Mouse (Mus musculus) kidney, embryonic 14.5 days (tissue): ENCODE results near the gene Cttn. TPM values are rescaled to one million over a fixed set of nuclear protein-coding genes. Genes with fewer than 3 reads are reported as not detected.

Experiments
- ATAC-seq: fragments of 200-750 bp; cut with Nextera tagmentation; 2 replicates; pipeline ENCODE4 v1.8.0; 2017; ENCODE audit warnings: moderate number of reproducible peaks, mild to moderate bottlenecking, moderate TSS enrichment, moderate library complexity; ENCODE audit not compliant: low FRiP score, low TSS enrichment
- H3K27ac ChIP-seq: fragments of 300-500 bp; sonication (generic); 2 replicates; pipeline ENCODE4 v1.5.1; 2014; ENCODE audit warnings: low read depth, mild to moderate bottlenecking, low read length, moderate library complexity, mixed read lengths
- H3K27me3 ChIP-seq: fragments of 300-500 bp; sonication (generic); 2 replicates; pipeline ENCODE4 v1.6.1; 2014; ENCODE audit warnings: mild to moderate bottlenecking, low read length; ENCODE audit not compliant: control insufficient read depth, insufficient read depth
- H3K36me3 ChIP-seq: fragments of 300-500 bp; sonication (generic); 2 replicates; pipeline ENCODE4 v1.6.1; 2014; ENCODE audit warnings: low read length, mixed read lengths; ENCODE audit not compliant: control insufficient read depth, insufficient read depth
- H3K4me1 ChIP-seq: fragments of 300-500 bp; sonication (generic); 2 replicates; pipeline ENCODE4 v1.6.1; 2014; ENCODE audit warnings: low read length, mixed read lengths; ENCODE audit not compliant: control insufficient read depth, insufficient read depth
- H3K4me2 ChIP-seq: fragments of 300-500 bp; sonication (generic); replicated peaks from 2 replicates; pipeline ENCODE4 v1.6.1; 2014; ENCODE audit warnings: low read depth, mild to moderate bottlenecking, low read length
- H3K4me3 ChIP-seq: fragments of 300-500 bp; sonication (generic); 2 replicates; pipeline ENCODE4 v1.5.1; 2014; ENCODE audit warnings: mild to moderate bottlenecking, low read length
- H3K9ac ChIP-seq: fragments of 300-500 bp; sonication (generic); 2 replicates; pipeline ENCODE4 v1.6.1; 2014; ENCODE audit warnings: low read depth, mild to moderate bottlenecking, low read length, moderate library complexity
- H3K9me3 ChIP-seq: fragments of 300-500 bp; sonication (generic); 2 replicates; pipeline ENCODE4 v1.6.1; 2016; ENCODE audit warnings: low read length; ENCODE audit not compliant: control insufficient read depth
- WGBS: fragments of 180-500 bp; shearing (Covaris S2); extraction: QIAGEN DNeasy Blood & Tissue Kit; methylation state at CpG from one replicate; pipeline ENCODE4 v1.1.7; 2014; 5-methylcytosine and 5-hydroxymethylcytosine counted together
- polyA plus RNA-seq: library from polyadenylated mRNA; unstranded; fragments of >200 nt; fragmentation: Nextera tagmentation; extraction: Ambion mirVana; gene quantifications from 2 replicates; pipeline ENCODE4 v1.2.1, GENCODE M21; 2014

Gene Cttn
- polyA plus RNA-seq, 1 experiment from 2014 or later, result 177 TPM

- Histone ChIP-seq H3K27me3 (no peaks in the 10 kb centered on the region), H3K4me1 (peaks cover 17% of the 10 kb centered on the region), H3K9ac (no peak overlapping the region), H3K27ac (no peak overlapping the region), H3K36me3 (no peaks in the 10 kb centered on the region), H3K9me3 (no peaks in the 10 kb centered on the region), H3K4me2 (no peak overlapping the region), H3K4me3 (no peak overlapping the region)
- 78% methylated on average over 4 of the region's 4 CpGs for WGBS
- ATAC-seq, result no peak
Observed at GRCm38 (mm10) chr7:144415795-144416194, 55.0 kb downstream of the Cttn start.

DNA sequence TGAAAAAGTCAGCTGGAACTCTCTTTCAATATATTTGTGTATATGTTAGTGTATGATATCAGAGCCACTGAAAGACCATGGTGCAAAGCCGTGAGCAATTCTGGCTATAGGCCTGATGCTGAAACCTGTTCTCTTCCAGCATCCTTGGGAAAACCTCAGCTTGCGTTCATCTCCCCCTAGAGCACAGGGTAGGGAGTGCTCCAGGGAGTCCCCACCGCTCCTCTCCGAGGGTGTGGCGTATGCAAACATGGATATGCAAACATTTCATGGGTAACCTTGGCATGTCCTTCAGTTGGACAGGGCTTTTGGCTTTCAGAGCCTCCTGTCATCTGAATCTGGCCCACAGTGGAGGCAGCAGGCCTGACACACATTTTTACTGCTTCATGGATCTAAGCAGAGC, 56.2 kb downstream of the Cttn start:
- Histone ChIP-seq H3K4me2 (no peak overlapping the region), H3K27me3 (no peaks in the 10 kb centered on the region), H3K4me3 (no peak overlapping the region), H3K4me1 (peaks cover 8% of the 10 kb centered on the region), H3K36me3 (no peaks in the 10 kb centered on the region), H3K27ac (no peak overlapping the region), H3K9ac (no peak overlapping the region), H3K9me3 (no peaks in the 10 kb centered on the region)
- no peak for ATAC-seq
- 79% methylated on average over 5 of the region's 5 CpGs for WGBS

DNA sequence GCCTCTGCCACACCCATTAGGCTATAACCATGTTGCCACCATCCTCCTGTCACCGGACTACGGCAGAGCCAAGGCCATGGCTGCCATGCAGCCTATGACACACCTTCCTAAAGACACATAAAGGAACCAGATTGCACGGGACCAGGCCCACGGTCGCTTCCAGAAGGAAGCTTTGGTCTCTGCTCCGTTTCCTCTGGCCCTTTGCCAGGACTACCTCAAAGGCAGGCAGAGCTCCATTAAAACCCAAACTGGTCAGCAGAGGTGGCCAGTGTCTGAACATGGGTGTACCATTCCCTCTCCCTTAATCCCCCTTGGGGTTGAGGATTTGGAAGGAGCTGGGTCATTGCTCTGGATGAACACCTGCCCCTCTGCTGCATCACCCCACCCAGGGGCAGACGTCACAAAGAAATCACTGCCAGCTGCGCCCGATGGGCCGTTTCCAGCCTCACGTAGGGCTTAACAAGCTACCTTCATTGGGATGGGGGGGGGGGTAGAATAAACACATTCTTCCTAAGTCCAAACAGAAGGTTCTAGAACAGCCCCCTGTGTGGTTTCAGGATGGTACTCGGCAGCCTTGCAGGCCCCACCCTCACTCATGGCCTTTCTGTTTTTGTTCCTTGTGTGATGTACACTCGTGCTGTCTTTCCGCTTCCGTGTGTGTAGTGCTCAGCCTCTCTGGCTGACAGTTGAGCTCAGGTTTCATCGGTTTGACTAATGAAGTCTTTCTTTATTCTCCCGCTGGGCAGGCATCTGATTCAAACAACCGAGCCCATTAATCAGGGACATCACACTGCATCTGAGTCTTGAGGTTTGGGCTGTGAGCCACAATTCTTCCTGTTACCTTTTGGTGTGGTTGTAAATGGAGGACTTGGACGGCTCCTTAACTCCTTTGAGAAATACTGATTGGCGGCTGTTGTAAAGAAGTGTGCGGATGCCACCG, 58.6 kb downstream of the Cttn start:
- H3K27me3 ChIP-seq, result no peaks in the 10 kb centered on the region
- no peaks in the 10 kb centered on the region for H3K9me3 ChIP-seq
- ATAC-seq, result peak; percentile 14; the same call in 1 of the 2 replicates
- H3K4me2 ChIP-seq, result no peak overlapping the region
- H3K27ac ChIP-seq, result no peak overlapping the region
- 34% methylated on average over 22 of the region's 22 CpGs for WGBS
- H3K36me3 ChIP-seq, result no peaks in the 10 kb centered on the region
- H3K4me3 ChIP-seq, result no peak overlapping the region
- no peak overlapping the region for H3K9ac ChIP-seq
- H3K4me1 ChIP-seq, result peaks cover 5% of the 10 kb centered on the region; the same call in 1 of the 2 replicates

- Histone ChIP-seq H3K4me3 (no peak overlapping the region), H3K36me3 (no peaks in the 10 kb centered on the region), H3K27me3 (no peaks in the 10 kb centered on the region), H3K9me3 (no peaks in the 10 kb centered on the region), H3K9ac (no peak overlapping the region), H3K4me1 (peaks cover 5% of the 10 kb centered on the region; the same call in 1 of the 2 replicates), H3K4me2 (no peak overlapping the region), H3K27ac (no peak overlapping the region)
- ATAC-seq, result no peak
- 76% methylated on average over 18 of the region's 18 CpGs for WGBS
Observed at GRCm38 (mm10) chr7:144409682-144410081, 61.1 kb downstream of the Cttn start.

DNA sequence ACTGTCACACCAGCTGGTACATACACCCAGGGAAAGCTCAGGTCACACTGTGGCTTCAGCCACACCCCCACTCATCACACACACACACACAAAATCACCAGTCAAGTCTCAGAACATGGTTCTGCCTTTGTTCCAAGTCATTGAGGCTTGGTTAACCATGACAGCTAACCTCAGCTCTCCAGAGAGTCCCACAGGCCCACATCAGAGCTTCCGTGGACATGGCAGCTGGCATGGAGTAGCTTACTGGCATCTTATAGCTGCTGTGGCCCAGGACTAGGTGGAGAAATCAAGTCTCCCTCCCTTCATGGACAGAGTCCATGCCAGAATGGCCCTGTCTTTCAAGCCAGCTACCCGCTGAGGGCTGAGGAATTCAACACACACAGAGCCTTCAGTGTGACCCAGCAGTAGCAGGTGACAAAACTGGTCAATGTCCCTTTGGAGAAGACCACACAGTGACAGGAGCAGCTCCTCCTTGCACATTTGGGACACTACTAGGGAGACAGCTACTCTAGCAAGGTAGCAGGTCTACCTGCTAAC, 62.3 kb downstream of the Cttn start:
- 92% methylated on average over 2 of the region's 2 CpGs for WGBS
- Histone ChIP-seq H3K4me2 (no peak overlapping the region), H3K27ac (no peak overlapping the region), H3K9me3 (no peaks in the 10 kb centered on the region), H3K4me1 (peaks cover 5% of the 10 kb centered on the region; the same call in 1 of the 2 replicates), H3K4me3 (no peak overlapping the region), H3K9ac (no peak overlapping the region), H3K27me3 (no peaks in the 10 kb centered on the region), H3K36me3 (no peaks in the 10 kb centered on the region)
- ATAC-seq, result no peak

DNA sequence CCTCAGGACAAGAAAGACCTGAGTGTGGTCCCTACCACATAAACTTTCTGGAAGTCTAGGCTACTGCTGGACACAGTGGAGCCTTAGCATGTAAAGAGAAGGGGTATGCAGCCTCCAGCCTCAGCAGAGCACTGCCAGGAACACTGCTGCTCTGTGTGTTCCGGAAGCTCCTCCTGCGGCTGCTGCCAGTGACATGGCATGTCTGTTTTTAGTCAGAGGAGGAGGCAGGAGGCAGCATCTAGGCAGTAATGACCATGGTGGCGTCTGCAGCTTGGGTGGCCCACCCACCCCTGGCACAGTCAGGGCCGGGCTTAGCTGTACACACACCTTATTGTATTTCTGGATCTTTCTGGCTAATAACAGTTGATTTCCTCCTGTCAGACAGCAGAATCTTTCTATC, 63.1 kb downstream of the Cttn start:
- H3K9me3 ChIP-seq, result no peaks in the 10 kb centered on the region
- no peak overlapping the region for H3K4me3 ChIP-seq
- H3K27me3 ChIP-seq, result no peaks in the 10 kb centered on the region
- ATAC-seq, result no peak
- no peak overlapping the region for H3K27ac ChIP-seq
- 56% methylated on average over 4 of the region's 4 CpGs for WGBS
- H3K36me3 ChIP-seq, result no peaks in the 10 kb centered on the region
- H3K4me2 ChIP-seq, result no peak overlapping the region
- no peak overlapping the region for H3K9ac ChIP-seq
- peaks cover 5% of the 10 kb centered on the region; the same call in 1 of the 2 replicates for H3K4me1 ChIP-seq

- no peak for ATAC-seq
- Histone ChIP-seq H3K36me3 (no peaks in the 10 kb centered on the region), H3K9ac (no peak overlapping the region), H3K9me3 (no peaks in the 10 kb centered on the region), H3K27ac (no peak overlapping the region), H3K27me3 (no peaks in the 10 kb centered on the region), H3K4me3 (no peak overlapping the region), H3K4me2 (no peak overlapping the region), H3K4me1 (no peaks in the 10 kb centered on the region)
- 72% methylated on average over 4 of the region's 4 CpGs for WGBS
Observed at GRCm38 (mm10) chr7:144402492-144402891, 68.3 kb downstream of the Cttn start.

DNA sequence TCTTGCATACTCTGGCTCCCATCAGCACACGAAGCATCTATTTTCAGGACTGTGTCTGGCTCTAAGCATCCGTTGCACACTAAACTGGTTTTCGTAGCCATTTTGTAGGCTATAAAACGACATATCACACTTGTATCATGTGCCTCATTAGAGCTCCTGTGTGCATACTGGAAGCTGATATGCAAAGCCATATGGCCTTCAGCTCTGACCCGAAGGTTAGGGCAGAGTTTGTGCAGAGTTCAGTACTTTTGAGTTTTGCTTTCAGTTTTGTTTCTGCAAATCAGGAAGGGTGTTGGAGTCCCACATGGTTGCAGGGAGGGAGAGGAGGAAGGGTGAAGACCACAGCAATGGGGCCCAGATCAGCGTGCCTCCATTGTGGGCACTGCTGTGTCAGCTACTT, 79.1 kb downstream of the Cttn start:
- Histone ChIP-seq H3K4me2 (no peak overlapping the region), H3K36me3 (no peaks in the 10 kb centered on the region), H3K9me3 (no peaks in the 10 kb centered on the region), H3K4me3 (no peak overlapping the region), H3K4me1 (no peaks in the 10 kb centered on the region), H3K27me3 (no peaks in the 10 kb centered on the region), H3K27ac (no peak overlapping the region), H3K9ac (no peak overlapping the region)
- 85% methylated on average over 6 of the region's 6 CpGs for WGBS
- ATAC-seq, result no peak

DNA sequence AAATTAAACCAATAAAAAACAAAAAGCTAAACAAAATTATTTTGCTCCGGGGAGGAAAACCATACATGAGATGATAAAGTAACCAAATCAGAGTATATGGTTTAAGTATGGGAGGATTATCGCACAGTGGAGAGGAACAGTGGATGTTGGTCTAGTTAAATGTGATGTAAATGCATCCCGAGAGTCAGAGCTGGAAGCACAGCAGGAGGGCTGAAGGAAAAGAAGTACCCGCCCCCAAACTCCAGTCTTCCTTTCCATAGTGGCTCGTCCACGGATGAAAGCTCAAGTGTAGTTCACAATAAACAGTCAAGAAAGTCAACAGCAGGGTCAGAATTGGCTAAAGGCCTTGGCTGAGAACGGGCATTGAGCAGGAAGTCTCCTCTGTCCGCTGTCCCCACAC, 80.1 kb downstream of the Cttn start:
- no peak for ATAC-seq
- 66% methylated on average over 8 of the region's 8 CpGs for WGBS
- no peaks in the 10 kb centered on the region for H3K4me1 ChIP-seq
- H3K9me3 ChIP-seq, result no peaks in the 10 kb centered on the region
- no peak overlapping the region for H3K4me3 ChIP-seq
- H3K36me3 ChIP-seq, result no peaks in the 10 kb centered on the region
- no peaks in the 10 kb centered on the region for H3K27me3 ChIP-seq
- H3K27ac ChIP-seq, result no peak overlapping the region
- no peak overlapping the region for H3K9ac ChIP-seq
- H3K4me2 ChIP-seq, result no peak overlapping the region
